Comparison of ENCODE assay signal across 12 mouse cellular contexts in the genomic region with DNA sequence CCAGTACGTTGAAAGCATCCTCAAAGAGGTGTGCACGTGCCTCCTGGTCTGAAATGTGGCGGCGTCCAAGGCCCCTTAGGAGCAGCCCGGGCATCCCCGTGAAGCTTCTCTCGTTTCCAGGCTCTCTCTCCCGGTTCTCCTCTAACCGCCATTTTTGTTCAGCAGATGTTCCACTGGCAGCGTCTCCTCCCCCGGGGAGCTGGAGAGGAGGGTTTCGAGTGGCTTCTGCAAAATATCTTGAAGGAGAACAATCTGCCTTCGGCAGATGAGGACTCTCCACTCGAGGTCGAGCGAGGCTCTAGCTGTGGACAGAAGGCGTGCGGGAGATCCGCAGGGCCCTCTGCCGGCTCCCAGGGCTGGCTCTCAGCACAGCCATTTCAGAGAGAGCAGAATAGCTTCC.
DNase-seq lines count a peak whose midpoint lies in the region; ATAC-seq and TF ChIP-seq lines count a peak whose summit lies in the region.
"Had no signal": no experiment of that assay in that cellular context is flagged by ENCODE, and none has a peak within 500 bp of the region (broad histone marks: within the 10 kb centered on the region; RNA-seq: fewer than 3 reads in every experiment).

No protein-coding gene starts in this region.

- no peaks in the 10 kb centered on the region for H3K36me3 ChIP-seq in hindbrain, embryonic 12.5 days
- no peaks in the 10 kb centered on the region for H3K36me3 ChIP-seq in hindbrain, embryonic 14.5 days (replicated peaks; ENCODE audit: control insufficient read depth, insufficient read depth)
- no peaks in the 10 kb centered on the region for H3K36me3 ChIP-seq in hindbrain, postnatal 0 days (ENCODE audit: insufficient read depth, low read length)

- no peak overlapping the region for H3K27ac ChIP-seq in hindbrain, embryonic 12.5 days
- H3K27ac ChIP-seq in hindbrain, embryonic 14.5 days, result no peak overlapping the region
- no peak overlapping the region for H3K27ac ChIP-seq in hindbrain, postnatal 0 days

- no peak for ATAC-seq in hindbrain, embryonic 12.5 days (ENCODE audit: low FRiP score)
- ATAC-seq in hindbrain, embryonic 14.5 days (ENCODE audit: low FRiP score), result no peak
- 0 out of 2 replicates have a peak, but pooled peaks have one; percentile 48 for ATAC-seq in hindbrain, postnatal 0 days

- H3K4me1 ChIP-seq in hindbrain, embryonic 12.5 days, result peaks cover 15% of the 10 kb centered on the region
- 0 out of 2 replicates have a peak, but pooled peaks cover 3% of the 10 kb centered on the region for H3K4me1 ChIP-seq in hindbrain, embryonic 14.5 days (replicated peaks; ENCODE audit: control insufficient read depth, insufficient read depth, low read length)
- no peaks in the 10 kb centered on the region for H3K4me1 ChIP-seq in hindbrain, postnatal 0 days (ENCODE audit: insufficient read depth, low read length)

- DNase-seq in cerebellum, postnatal 10 days, result peak; percentile 65
- DNase-seq in cerebellum, adult 18-20 months, result no peak
- DNase-seq in hindbrain, embryonic 14.5 days (ENCODE audit: low spot score), result no peak
- DNase-seq in brain, adult 2 months (ENCODE audit: low read depth, low spot score), result peak; percentile 43
- DNase-seq in hindbrain, postnatal 0 days (ENCODE audit: low spot score), result peak; percentile 46
- DNase-seq in layer of hippocampus, adult 18-20 months (ENCODE audit: low spot score in 2 of 2), result no peak
- no peak for DNase-seq in left cerebral cortex, adult 18-20 months (ENCODE audit: low spot score in 2 of 2)
- DNase-seq: adrenal gland, postnatal 25 days; heart, adult 11 months; heart, postnatal 36 days; lung, adult 18-20 months had no signal

- no peaks in the 10 kb centered on the region for H3K9me3 ChIP-seq in hindbrain, embryonic 12.5 days (replicated peaks)
- no peaks in the 10 kb centered on the region for H3K9me3 ChIP-seq in hindbrain, embryonic 14.5 days (ENCODE audit: control insufficient read depth, low read length)
- H3K9me3 ChIP-seq in hindbrain, postnatal 0 days (ENCODE audit: low read length), result no peaks in the 10 kb centered on the region

- 0 out of 2 replicates have a peak, but pooled peaks cover 2% of the 10 kb centered on the region for H3K27me3 ChIP-seq in hindbrain, embryonic 12.5 days
- H3K27me3 ChIP-seq in hindbrain, embryonic 14.5 days (ENCODE audit: control insufficient read depth, insufficient read depth, low read length), result no peaks in the 10 kb centered on the region
- no peaks in the 10 kb centered on the region for H3K27me3 ChIP-seq in hindbrain, postnatal 0 days (ENCODE audit: insufficient read depth, low read length)

- 75% methylated on average over 20 of the region's 20 CpGs for WGBS in hindbrain, embryonic 12.5 days
- WGBS in hindbrain, embryonic 14.5 days, result 59% methylated on average over 20 of the region's 20 CpGs
- 54% methylated on average over 20 of the region's 20 CpGs for WGBS in hindbrain, postnatal 0 days

- no peak overlapping the region for H3K4me2 ChIP-seq in hindbrain, embryonic 12.5 days (replicated peaks)
- H3K4me2 ChIP-seq in hindbrain, embryonic 14.5 days (replicated peaks), result no peak overlapping the region
- H3K4me2 ChIP-seq in hindbrain, postnatal 0 days (ENCODE audit: low read depth, low read length), result no peak overlapping the region

- no peak overlapping the region for H3K4me3 ChIP-seq in hindbrain, embryonic 12.5 days
- no peak overlapping the region for H3K4me3 ChIP-seq in hindbrain, embryonic 14.5 days (replicated peaks; ENCODE audit: low read length)
- no peak overlapping the region for H3K4me3 ChIP-seq in hindbrain, postnatal 0 days (ENCODE audit: low read length)

- 0 out of 2 replicates have a peak overlapping the region, but pooled peaks have one; percentile 13 for H3K9ac ChIP-seq in hindbrain, embryonic 12.5 days
- no peak overlapping the region for H3K9ac ChIP-seq in hindbrain, embryonic 14.5 days
- H3K9ac ChIP-seq in hindbrain, postnatal 0 days (replicated peaks; ENCODE audit: low read length), result no peak overlapping the region

- TF ChIP-seq CTCF in hindbrain, postnatal 0 days (IDR thresholded peaks at IDR 0.05; ENCODE audit: low read depth), result no peak

Comparison
In these comparisons a context has a peak if more than half of its experiments do, and no peak if none do; other contexts are left out.
1. DNase-seq: peak in cerebellum, postnatal 10 days (2 of 2), brain, adult 2 months (single experiment) and hindbrain, postnatal 0 days (single experiment); none in cerebellum, adult 18-20 months (0 of 2), hindbrain, embryonic 14.5 days (single experiment), layer of hippocampus, adult 18-20 months (0 of 2) and left cerebral cortex, adult 18-20 months (0 of 2).